Comparison of ENCODE assay signal across 32 mouse cellular contexts in the genomic region with DNA sequence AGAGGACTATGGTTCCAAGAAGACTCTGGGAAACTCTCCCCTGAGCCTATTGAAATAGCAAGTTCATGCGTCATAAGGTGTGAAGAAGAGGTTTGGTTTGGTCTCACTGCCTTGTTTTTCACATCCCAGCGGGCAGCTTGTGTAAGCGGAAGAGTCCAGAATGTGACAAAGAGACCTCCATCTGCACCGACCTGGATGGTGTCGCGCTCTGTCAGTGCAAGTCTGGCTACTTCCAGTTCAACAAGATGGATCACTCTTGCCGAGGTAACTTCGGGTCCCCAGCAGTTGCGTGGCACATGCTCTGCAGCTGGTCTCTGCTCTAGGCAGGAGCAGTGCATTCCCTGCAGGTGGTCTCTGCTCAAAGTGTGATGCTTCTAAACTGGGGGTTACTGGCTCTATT. TPM values are rescaled to one million over a fixed set of nuclear protein-coding genes. Genes with fewer than 3 reads are reported as not detected.
DNase-seq lines count a peak whose midpoint lies in the region; ATAC-seq and TF ChIP-seq lines count a peak whose summit lies in the region.
"Had no signal": no experiment of that assay in that cellular context is flagged by ENCODE, and none has a peak within 500 bp of the region (broad histone marks: within the 10 kb centered on the region; RNA-seq: fewer than 3 reads in every experiment).

No protein-coding gene starts in this region.

- H3K4me3 ChIP-seq in forebrain, embryonic 13.5 days, result no peak overlapping the region
- no peak overlapping the region for H3K4me3 ChIP-seq in forebrain, postnatal 0 days (ENCODE audit: low read depth, low read length)
- H3K4me3 ChIP-seq in hindbrain, embryonic 13.5 days, result no peak overlapping the region
- H3K4me3 ChIP-seq in hindbrain, postnatal 0 days (ENCODE audit: low read length), result no peak overlapping the region
- 0 out of 2 replicates have a peak overlapping the region, but pooled peaks have one; percentile 2 for H3K4me3 ChIP-seq in E14TG2a.4 (replicated peaks; ENCODE audit: low read length)
- H3K4me3 ChIP-seq: embryonic facial prominence, embryonic 15.5 days; kidney, embryonic 15.5 days; limb, embryonic 13.5 days; lung, embryonic 15.5 days; midbrain, embryonic 10.5 days; myocyte; neural tube, embryonic 12.5 days; stomach, embryonic 15.5 days had no signal

- peak overlapping the region; percentile 14; the same call in 1 of the 2 replicates for H3K27ac ChIP-seq in forebrain, embryonic 13.5 days
- H3K27ac ChIP-seq in forebrain, postnatal 0 days (ENCODE audit: low read depth, low read length), result no peak overlapping the region
- peak overlapping the region; percentile 53; the same call in 1 of the 2 replicates for H3K27ac ChIP-seq in hindbrain, embryonic 13.5 days
- no peak overlapping the region for H3K27ac ChIP-seq in hindbrain, postnatal 0 days
- H3K27ac ChIP-seq: embryonic facial prominence, embryonic 15.5 days; kidney, embryonic 15.5 days; limb, embryonic 13.5 days; lung, embryonic 15.5 days; midbrain, embryonic 10.5 days; neural tube, embryonic 12.5 days; stomach, embryonic 15.5 days had no signal

- ATAC-seq in forebrain, embryonic 13.5 days, result no peak
- ATAC-seq in forebrain, postnatal 0 days, result no peak
- no peak for ATAC-seq in hindbrain, embryonic 13.5 days (ENCODE audit: low FRiP score)
- ATAC-seq in hindbrain, postnatal 0 days, result no peak
- ATAC-seq: inflammation-experienced regulatory T-cells, adult 6 months had no signal

- no peak overlapping the region for H3K9ac ChIP-seq in forebrain, embryonic 13.5 days
- H3K9ac ChIP-seq in forebrain, postnatal 0 days, result no peak overlapping the region
- no peak overlapping the region for H3K9ac ChIP-seq in hindbrain, embryonic 13.5 days
- H3K9ac ChIP-seq in hindbrain, postnatal 0 days (replicated peaks; ENCODE audit: low read length), result no peak overlapping the region
- H3K9ac ChIP-seq: embryonic facial prominence, embryonic 15.5 days; kidney, embryonic 15.5 days; limb, embryonic 13.5 days; lung, embryonic 15.5 days; neural tube, embryonic 12.5 days; stomach, embryonic 15.5 days had no signal

- peaks cover 49% of the 10 kb centered on the region for H3K36me3 ChIP-seq in forebrain, embryonic 13.5 days (ENCODE audit: poor library complexity, severe bottlenecking)
- no peaks in the 10 kb centered on the region for H3K36me3 ChIP-seq in forebrain, postnatal 0 days (ENCODE audit: insufficient read depth)
- H3K36me3 ChIP-seq in hindbrain, embryonic 13.5 days, result no peaks in the 10 kb centered on the region
- no peaks in the 10 kb centered on the region for H3K36me3 ChIP-seq in hindbrain, postnatal 0 days (ENCODE audit: insufficient read depth, low read length)
- no peaks in the 10 kb centered on the region for H3K36me3 ChIP-seq in E14TG2a.4 (ENCODE audit: insufficient read depth, low read length)
- H3K36me3 ChIP-seq: stomach, embryonic 15.5 days had no signal

- no peaks in the 10 kb centered on the region for H3K27me3 ChIP-seq in forebrain, embryonic 13.5 days
- no peaks in the 10 kb centered on the region for H3K27me3 ChIP-seq in forebrain, postnatal 0 days (ENCODE audit: insufficient read depth, low read length)
- H3K27me3 ChIP-seq in hindbrain, embryonic 13.5 days, result no peaks in the 10 kb centered on the region
- no peaks in the 10 kb centered on the region for H3K27me3 ChIP-seq in hindbrain, postnatal 0 days (ENCODE audit: insufficient read depth, low read length)
- H3K27me3 ChIP-seq in E14TG2a.4 (ENCODE audit: insufficient read depth, low read length), result peaks cover 7% of the 10 kb centered on the region; the same call in 1 of the 2 replicates
- H3K27me3 ChIP-seq: embryonic facial prominence, embryonic 15.5 days; kidney, embryonic 15.5 days; limb, embryonic 13.5 days; lung, embryonic 15.5 days; neural tube, embryonic 12.5 days; stomach, embryonic 15.5 days had no signal

- peaks cover 52% of the 10 kb centered on the region for H3K4me1 ChIP-seq in forebrain, embryonic 13.5 days
- H3K4me1 ChIP-seq in forebrain, postnatal 0 days (ENCODE audit: insufficient read depth), result no peaks in the 10 kb centered on the region
- peaks cover 44% of the 10 kb centered on the region for H3K4me1 ChIP-seq in hindbrain, embryonic 13.5 days (replicated peaks)
- peaks cover 8% of the 10 kb centered on the region; the same call in 1 of the 2 replicates for H3K4me1 ChIP-seq in hindbrain, postnatal 0 days (ENCODE audit: insufficient read depth, low read length)
- H3K4me1 ChIP-seq in E14TG2a.4 (replicated peaks; ENCODE audit: low read depth, low read length), result peaks cover 35% of the 10 kb centered on the region
- H3K4me1 ChIP-seq: stomach, embryonic 15.5 days had no signal

- WGBS in forebrain, embryonic 13.5 days, result 83% methylated on average over 9 of the region's 9 CpGs
- 76% methylated on average over 9 of the region's 9 CpGs for WGBS in forebrain, postnatal 0 days
- 56% methylated on average over 9 of the region's 9 CpGs for WGBS in hindbrain, embryonic 13.5 days
- 57% methylated on average over 9 of the region's 9 CpGs for WGBS in hindbrain, postnatal 0 days

- peak; percentile 31 for DNase-seq in cerebellum, adult 9-11 months
- no peak for DNase-seq in cerebellum, adult 9-10 months
- no peak for DNase-seq in forebrain, postnatal 0 days
- no peak for DNase-seq in hindbrain, postnatal 0 days (ENCODE audit: low spot score)
- DNase-seq in gastrocnemius, postnatal 10 days, result no peak
- DNase-seq: adrenal gland, postnatal 14 days; gastrocnemius, postnatal 36 days; heart, adult 18-20 months; kidney, adult 18-20 months; kidney, postnatal 25 days; right cerebral cortex, postnatal 25 days; thymus, adult 18-20 months; thymus, postnatal 36 days had no signal

- no peak for TF ChIP-seq CTCF in forebrain, postnatal 0 days (IDR thresholded peaks at IDR 0.05; ENCODE audit: low read depth)
- no peak for TF ChIP-seq CTCF in hindbrain, postnatal 0 days (IDR thresholded peaks at IDR 0.05; ENCODE audit: low read depth)
- TF ChIP-seq CTCF in E14TG2a.4 (conservative IDR thresholded peaks at IDR 0.05; ENCODE audit: low read length), result no peak

- no peaks in the 10 kb centered on the region for H3K9me3 ChIP-seq in forebrain, embryonic 13.5 days (replicated peaks)
- no peaks in the 10 kb centered on the region for H3K9me3 ChIP-seq in forebrain, postnatal 0 days (ENCODE audit: low read length)
- no peaks in the 10 kb centered on the region for H3K9me3 ChIP-seq in hindbrain, embryonic 13.5 days
- no peaks in the 10 kb centered on the region for H3K9me3 ChIP-seq in hindbrain, postnatal 0 days (ENCODE audit: low read length)
- no peaks in the 10 kb centered on the region for H3K9me3 ChIP-seq in E14TG2a.4 (ENCODE audit: low read length)
- H3K9me3 ChIP-seq: embryonic facial prominence, embryonic 15.5 days; kidney, embryonic 15.5 days; limb, embryonic 13.5 days; lung, embryonic 15.5 days; midbrain, embryonic 10.5 days; neural tube, embryonic 12.5 days; stomach, embryonic 15.5 days had no signal

- H3K4me2 ChIP-seq in forebrain, embryonic 13.5 days, result no peak overlapping the region
- H3K4me2 ChIP-seq in forebrain, postnatal 0 days (ENCODE audit: low read depth), result no peak overlapping the region
- no peak overlapping the region for H3K4me2 ChIP-seq in hindbrain, embryonic 13.5 days
- no peak overlapping the region for H3K4me2 ChIP-seq in hindbrain, postnatal 0 days (ENCODE audit: low read depth, low read length)
- H3K4me2 ChIP-seq: embryonic facial prominence, embryonic 15.5 days; heart, embryonic 11.5 days; kidney, embryonic 15.5 days; limb, embryonic 13.5 days; liver, embryonic 11.5 days; lung, embryonic 15.5 days; neural tube, embryonic 12.5 days; stomach, embryonic 15.5 days had no signal

RNA-seq across cellular contexts. Expression of a gene that starts 51.6 kb away (rescaled TPM):
- 0.08 TPM in 1 of 2 replicates, not detected in the other for polyA plus RNA-seq in forebrain, embryonic 13.5 days (2015; fragmentation: Nextera tagmentation; extraction: Ambion mirVana)
- not detected in 2 replicates for total RNA-seq in forebrain, postnatal 0 days (2014; rRNA removed)
- not detected in 2 replicates for polyA plus RNA-seq in forebrain, postnatal 0 days (2015; fragmentation: Nextera tagmentation; extraction: Ambion mirVana)
- not detected in 2 replicates for polyA plus RNA-seq in hindbrain, embryonic 13.5 days (2015; fragmentation: Nextera tagmentation; extraction: Ambion mirVana)
- not detected in 2 replicates for total RNA-seq in hindbrain, postnatal 0 days (2014; rRNA removed)
- polyA plus RNA-seq in hindbrain, postnatal 0 days (2015; fragmentation: Nextera tagmentation; extraction: Ambion mirVana), result 0.06 TPM in 1 of 2 replicates, not detected in the other
- under 1 TPM in 1 of 2 experiments, not detected in 1; 0.09 TPM for total RNA-seq in gastrocnemius, postnatal 10 days (2021)
- total RNA-seq: gastrocnemius, adult 18-20 months; gastrocnemius, postnatal 36 days; heart, adult 18-20 months; layer of hippocampus, adult 18-20 months; left cerebral cortex, postnatal 14 days had no signal
- polyA plus RNA-seq: heart, postnatal 0 days; midbrain, postnatal 0 days had no signal

RNA-seq across cellular contexts. Expression of a gene that starts 58.1 kb away (rescaled TPM):
- 21.3 and 22.3 TPM in 2 replicates for polyA plus RNA-seq in forebrain, embryonic 13.5 days (2015; fragmentation: Nextera tagmentation; extraction: Ambion mirVana)
- 16.2 and 19.9 TPM in 2 replicates for total RNA-seq in forebrain, postnatal 0 days (2014; rRNA removed)
- polyA plus RNA-seq in forebrain, postnatal 0 days (2015; fragmentation: Nextera tagmentation; extraction: Ambion mirVana), result 6.2 and 8.0 TPM in 2 replicates
- 10.2 and 10.6 TPM in 2 replicates for polyA plus RNA-seq in hindbrain, embryonic 13.5 days (2015; fragmentation: Nextera tagmentation; extraction: Ambion mirVana)
- total RNA-seq in hindbrain, postnatal 0 days (2014; rRNA removed), result 22.8 and 30.4 TPM in 2 replicates
- polyA plus RNA-seq in hindbrain, postnatal 0 days (2015; fragmentation: Nextera tagmentation; extraction: Ambion mirVana), result 7.2 and 8.1 TPM in 2 replicates
- 10 to 100 TPM; 54.7 to 72.6 TPM for total RNA-seq in gastrocnemius, postnatal 10 days (2021)

Comparison
In these comparisons a context has a peak if more than half of its experiments do, and no peak if none do; other contexts are left out.
1. H3K27ac ChIP-seq: peak in forebrain, embryonic 13.5 days (single experiment) and hindbrain, embryonic 13.5 days (single experiment); none in forebrain, postnatal 0 days (single experiment) and hindbrain, postnatal 0 days (single experiment).